Mouse (Mus musculus) G1E (cell line): Measurements from ENCODE around the gene Gng12. TPM values are rescaled to one million over a fixed set of nuclear protein-coding genes. Genes with fewer than 3 reads are reported as not detected.

Source experiments
- ATAC-seq: 2 replicates; pipeline ENCODE4 v1.8.0; 2016; ENCODE audit warnings: mild to moderate bottlenecking; ENCODE audit not compliant: insufficient number of reproducible peaks, poor library complexity, low FRiP score, severe bottlenecking; ENCODE audit errors: extremely low read depth
- DNase-seq: peaks from one replicate; pipeline ENCODE4 v3.0.0; 2012; ENCODE audit warnings: low spot score
- H3K27me3 ChIP-seq: 2 replicates; pipeline ENCODE4 v1.6.1; 2012; ENCODE audit warnings: mild to moderate bottlenecking, low read length, inconsistent platforms; ENCODE audit not compliant: insufficient read depth
- H3K36me3 ChIP-seq: replicated peaks from 2 replicates; pipeline ENCODE3; 2012; ENCODE audit warnings: mild to moderate bottlenecking, inconsistent platforms
- H3K4me1 ChIP-seq: 2 replicates; pipeline ENCODE4 v1.6.1; 2012; ENCODE audit warnings: low read depth, low read length, inconsistent platforms, mixed read lengths; ENCODE audit not compliant: insufficient read depth
- H3K4me3 ChIP-seq: 2 replicates; pipeline ENCODE4 v1.5.1; 2012; ENCODE audit warnings: low read depth, mild to moderate bottlenecking, inconsistent platforms, low read length, moderate library complexity, mixed read lengths
- H3K9me3 ChIP-seq: replicated peaks from 2 replicates; pipeline ENCODE4 v1.6.1; 2012; ENCODE audit warnings: inconsistent platforms
- CTCF ChIP-seq: IDR thresholded peaks from 2 replicates; pipeline ENCODE4 v1.5.1; 2012; ENCODE audit warnings: low read depth, low read length, inconsistent platforms, mixed read lengths
- GATA1 ChIP-seq: IDR thresholded peaks from 2 replicates; pipeline ENCODE4 v1.6.1; 2012; ENCODE audit warnings: borderline replicate concordance, low read length, inconsistent platforms, mixed read lengths
- GATA2 ChIP-seq: IDR thresholded peaks from 2 replicates; pipeline ENCODE4 v1.6.1; 2012; ENCODE audit warnings: low read depth, low read length, inconsistent platforms, borderline replicate concordance
- POLR2AphosphoS5 ChIP-seq: IDR thresholded peaks from 2 replicates; pipeline ENCODE4 v1.6.1; 2012; ENCODE audit warnings: low read depth, low read length, inconsistent platforms; ENCODE audit not compliant: insufficient replicate concordance
- TAL1 ChIP-seq: conservative IDR thresholded peaks from 2 replicates; pipeline ENCODE4 v1.6.1; 2012; ENCODE audit warnings: low read depth, low read length, inconsistent platforms, mixed read lengths
- polyA plus RNA-seq: library from polyadenylated mRNA; stranded (reverse); fragments of >175 nt; gene quantifications from 2 replicates; pipeline ENCODE4 v1.2.3, GENCODE M21; 2012
- total RNA-seq, 2 experiments: library from RNA; stranded (forward) in 1 of 2; stranded (reverse) in 1 of 2; fragments of 200-1000 nt in 1 of 2; fragments of >200 nt in 1 of 2; fragmentation: Nextera tagmentation in 1 of 2; gene quantifications; 2 replicates each; pipeline ENCODE4 v1.2.3; 2014 to 2017

Gene Gng12
- total and polyA plus RNA-seq, 3 experiments, result 0.11 to 0.53 TPM; not detected in 1

DNA sequence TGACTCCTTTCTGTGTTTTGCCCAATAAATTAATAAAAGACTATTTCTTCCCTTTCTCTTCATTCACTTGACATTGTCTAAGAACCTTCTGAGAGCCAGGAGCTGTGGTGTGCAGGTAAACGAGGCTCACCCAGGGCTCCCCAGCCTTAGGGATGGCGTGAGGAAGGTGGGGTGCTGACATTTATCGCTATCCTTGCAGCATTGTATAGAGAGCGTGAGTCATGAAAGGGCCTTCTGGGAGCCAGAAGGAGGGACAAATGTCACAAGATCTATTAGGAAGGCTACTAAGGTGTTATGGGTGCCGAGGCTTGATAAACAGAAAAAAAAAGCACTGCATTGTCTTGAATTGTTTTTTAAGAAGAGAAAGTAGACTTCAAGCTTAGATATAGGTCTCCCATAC is 125.1 kb downstream of the Gng12 start:
- Histone ChIP-seq H3K27me3 (no peaks in the 10 kb centered on the region), H3K4me1 (peaks cover 17% of the 10 kb centered on the region), H3K9me3 (no peaks in the 10 kb centered on the region), H3K4me3 (no peak overlapping the region), H3K36me3 (no peaks in the 10 kb centered on the region)
- ATAC-seq, result no peak
- no peak for DNase-seq
- TF ChIP-seq GATA2 (no peak), TAL1 (no peak), POLR2AphosphoS5 (no peak), CTCF (no peak), GATA1 (no peak)

DNA sequence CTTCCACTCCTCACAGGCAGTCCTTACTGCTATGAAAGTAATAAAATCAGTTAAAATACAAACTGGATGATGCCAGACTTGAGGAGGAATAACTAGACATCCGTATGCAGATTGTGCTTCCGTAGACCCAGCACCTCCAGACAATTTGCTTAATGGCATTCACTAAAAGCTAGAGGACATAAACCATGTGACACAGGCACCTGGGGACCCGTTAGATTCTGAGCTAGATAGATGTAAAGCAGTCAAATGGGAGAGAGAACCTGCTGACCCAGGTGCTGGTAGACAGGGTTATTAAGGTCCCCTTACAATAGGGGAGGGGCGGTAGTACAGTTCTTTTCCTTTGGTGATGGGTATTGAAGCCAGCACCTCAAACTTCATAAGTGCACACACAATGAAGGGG is 127.5 kb downstream of the Gng12 start:
- Histone ChIP-seq H3K4me3 (no peak overlapping the region), H3K9me3 (no peaks in the 10 kb centered on the region), H3K36me3 (no peaks in the 10 kb centered on the region), H3K4me1 (peaks cover 21% of the 10 kb centered on the region), H3K27me3 (no peaks in the 10 kb centered on the region)
- ATAC-seq (no peak), DNase-seq (no peak)
- no peak for TF ChIP-seq GATA2
- no peak for TF ChIP-seq POLR2AphosphoS5
- TF ChIP-seq CTCF, result no peak
- TF ChIP-seq TAL1, result no peak
- no peak for TF ChIP-seq GATA1

DNA sequence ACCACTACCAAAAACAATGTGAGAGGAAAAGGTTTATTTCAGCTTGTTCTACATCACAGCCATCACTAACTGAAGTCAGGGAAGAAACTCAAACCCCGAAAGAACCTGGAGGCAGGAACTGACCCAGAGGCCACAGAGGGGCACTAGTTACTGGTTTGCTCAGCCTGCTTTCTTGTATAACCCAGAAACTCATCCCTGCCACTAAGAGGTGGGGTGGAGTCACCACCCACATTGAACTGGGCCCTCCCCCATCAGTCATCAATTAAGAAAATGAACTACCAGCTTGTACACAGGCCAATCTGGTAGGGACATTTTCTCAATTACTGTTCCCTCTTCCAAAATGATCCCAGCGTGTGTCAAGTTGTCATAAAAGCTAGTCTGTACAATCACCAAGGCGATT is 130.5 kb downstream of the Gng12 start:
- TF ChIP-seq POLR2AphosphoS5 (no peak), GATA1 (no peak), CTCF (no peak), GATA2 (no peak), TAL1 (no peak)
- DNase-seq, result no peak
- H3K4me1 ChIP-seq, result peaks cover 33% of the 10 kb centered on the region
- no peaks in the 10 kb centered on the region for H3K9me3 ChIP-seq
- no peak overlapping the region for H3K4me3 ChIP-seq
- no peak; the same call in 1 of the 2 replicates for ATAC-seq
- H3K36me3 ChIP-seq, result no peaks in the 10 kb centered on the region
- no peaks in the 10 kb centered on the region for H3K27me3 ChIP-seq

DNA sequence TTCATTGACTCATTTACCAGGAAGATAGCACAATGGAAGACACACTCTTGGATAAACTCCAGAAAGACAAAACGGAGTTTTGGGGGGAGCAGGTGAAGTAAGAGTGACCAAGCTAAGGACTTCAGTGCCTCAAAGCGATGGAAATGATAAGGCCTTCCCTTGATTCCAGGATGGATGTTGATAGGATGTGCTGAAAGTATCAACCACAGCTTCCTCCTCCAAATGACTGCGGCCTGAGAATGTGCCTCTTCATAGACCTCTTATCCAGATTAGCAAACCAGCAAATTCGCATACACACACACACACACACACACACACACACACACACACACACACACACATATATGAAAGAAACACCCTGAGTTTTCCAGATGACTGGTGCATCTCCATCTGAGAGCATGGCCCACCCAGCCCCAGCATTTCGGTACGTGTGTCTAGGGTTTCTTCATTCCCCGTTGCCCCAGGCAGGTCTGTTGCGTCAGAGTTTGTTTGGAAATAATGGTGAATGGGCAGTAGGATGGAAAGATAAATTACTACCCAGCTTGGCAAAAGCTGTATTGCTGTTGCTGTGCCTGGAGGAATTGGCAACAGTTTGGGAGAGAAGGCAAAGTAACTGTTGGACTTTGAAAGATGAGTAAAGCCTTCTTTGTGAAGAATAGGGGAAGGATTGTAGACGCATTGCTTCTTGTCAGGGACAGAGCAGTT is 131.4 kb downstream of the Gng12 start:
- H3K27me3 ChIP-seq, result no peaks in the 10 kb centered on the region
- no peaks in the 10 kb centered on the region for H3K9me3 ChIP-seq
- DNase-seq (no peak), ATAC-seq (no peak)
- no peaks in the 10 kb centered on the region for H3K36me3 ChIP-seq
- no peak for TF ChIP-seq CTCF
- no peak for TF ChIP-seq POLR2AphosphoS5
- no peak for TF ChIP-seq TAL1
- no peak for TF ChIP-seq GATA1
- no peak for TF ChIP-seq GATA2
- peaks cover 33% of the 10 kb centered on the region for H3K4me1 ChIP-seq
- no peak overlapping the region for H3K4me3 ChIP-seq

DNA sequence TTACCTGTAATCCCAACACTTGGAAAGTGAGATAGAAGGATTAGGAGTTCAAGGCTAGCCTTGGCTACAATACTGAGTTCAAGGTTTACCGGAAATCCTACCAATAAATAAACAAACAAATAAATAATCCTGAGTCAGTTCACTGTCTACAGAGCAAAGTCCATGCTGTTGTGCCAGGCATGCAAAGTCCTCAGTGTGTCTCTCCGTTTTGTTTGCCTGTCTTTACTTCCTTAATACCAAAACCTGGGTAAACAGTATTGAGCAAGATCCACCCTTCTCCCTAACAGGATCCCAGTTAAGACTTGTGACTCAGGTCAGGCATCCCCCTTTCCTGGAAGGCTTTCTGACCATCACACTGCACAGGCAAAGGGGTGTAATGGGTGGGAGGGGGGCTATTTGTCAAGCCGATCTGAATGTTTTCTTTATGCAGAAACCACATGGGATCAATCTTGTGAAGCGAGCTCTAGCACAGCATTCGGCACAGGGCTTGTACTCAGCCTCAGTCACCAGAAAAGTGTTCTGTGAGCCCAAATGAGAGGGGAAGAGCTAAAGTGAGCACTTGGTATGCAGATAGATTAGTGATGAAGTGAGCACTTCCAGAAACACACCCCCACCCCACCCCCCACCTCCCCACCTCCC is 133.2 kb downstream of the Gng12 start:
- ATAC-seq (no peak), DNase-seq (no peak)
- peaks cover 45% of the 10 kb centered on the region for H3K4me1 ChIP-seq
- TF ChIP-seq TAL1 (no peak), POLR2AphosphoS5 (no peak), CTCF (no peak), GATA1 (no peak), GATA2 (no peak)
- H3K9me3 ChIP-seq, result no peaks in the 10 kb centered on the region
- H3K36me3 ChIP-seq, result no peaks in the 10 kb centered on the region
- no peak overlapping the region for H3K4me3 ChIP-seq
- no peaks in the 10 kb centered on the region for H3K27me3 ChIP-seq

DNA sequence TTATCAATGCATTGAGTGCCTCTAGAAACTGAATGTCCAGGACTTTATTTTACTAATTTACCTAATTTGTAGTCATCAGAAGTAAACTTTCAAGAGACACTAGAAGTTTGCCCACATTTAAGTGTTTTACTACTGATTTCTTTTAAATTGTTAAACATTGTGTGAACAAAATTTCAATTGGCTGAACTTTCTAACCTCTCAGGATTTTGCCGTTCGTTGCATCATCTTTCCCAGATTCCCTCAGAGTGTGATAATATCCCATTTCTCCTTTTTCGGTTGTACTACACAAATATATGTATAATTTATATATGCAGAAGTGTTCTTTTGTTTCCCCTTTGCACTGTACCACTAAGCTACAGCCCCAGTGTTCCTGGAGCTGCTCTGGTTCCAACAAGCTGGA is 133.8 kb downstream of the Gng12 start:
- DNase-seq (no peak), ATAC-seq (no peak)
- H3K36me3 ChIP-seq, result no peaks in the 10 kb centered on the region
- H3K27me3 ChIP-seq, result no peaks in the 10 kb centered on the region
- H3K9me3 ChIP-seq, result no peaks in the 10 kb centered on the region
- TF ChIP-seq CTCF (no peak), GATA1 (no peak), GATA2 (no peak), POLR2AphosphoS5 (no peak), TAL1 (no peak)
- H3K4me1 ChIP-seq, result peaks cover 50% of the 10 kb centered on the region
- no peak overlapping the region for H3K4me3 ChIP-seq

DNA sequence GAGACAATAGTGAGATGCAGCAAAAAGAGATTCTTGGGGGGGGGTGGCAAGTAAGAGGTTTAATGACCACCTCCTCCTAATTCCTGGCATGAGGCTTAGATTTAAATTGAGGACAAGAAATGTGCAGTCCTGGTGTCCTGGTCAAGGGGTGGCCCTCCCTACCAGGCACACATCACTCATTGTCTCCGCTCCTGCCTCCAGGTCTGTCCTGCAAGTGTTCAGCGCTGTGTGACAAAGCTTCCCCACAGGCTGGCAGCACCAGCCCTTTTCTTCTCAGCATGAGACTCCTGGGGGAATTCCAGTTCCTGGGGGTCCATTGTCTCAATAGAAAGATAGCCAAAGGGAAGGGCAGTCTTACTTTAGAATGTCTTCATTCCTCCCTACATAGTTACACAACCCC is 134.2 kb downstream of the Gng12 start:
- Histone ChIP-seq H3K4me1 (peaks cover 52% of the 10 kb centered on the region), H3K27me3 (no peaks in the 10 kb centered on the region), H3K4me3 (no peak overlapping the region), H3K36me3 (peaks cover 3% of the 10 kb centered on the region), H3K9me3 (no peaks in the 10 kb centered on the region)
- DNase-seq (no peak), ATAC-seq (no peak)
- TF ChIP-seq GATA1 (no peak), POLR2AphosphoS5 (no peak), TAL1 (no peak), GATA2 (no peak), CTCF (no peak)
